Mouse (Mus musculus): ENCODE measurements at regions not wholly inside any gene's neighbourhood (a gene's known extent, or its start where the extent isn't known, plus 50 kb on each side); places are given as distances from the start of the nearest gene placed in this dataset.

DNA sequence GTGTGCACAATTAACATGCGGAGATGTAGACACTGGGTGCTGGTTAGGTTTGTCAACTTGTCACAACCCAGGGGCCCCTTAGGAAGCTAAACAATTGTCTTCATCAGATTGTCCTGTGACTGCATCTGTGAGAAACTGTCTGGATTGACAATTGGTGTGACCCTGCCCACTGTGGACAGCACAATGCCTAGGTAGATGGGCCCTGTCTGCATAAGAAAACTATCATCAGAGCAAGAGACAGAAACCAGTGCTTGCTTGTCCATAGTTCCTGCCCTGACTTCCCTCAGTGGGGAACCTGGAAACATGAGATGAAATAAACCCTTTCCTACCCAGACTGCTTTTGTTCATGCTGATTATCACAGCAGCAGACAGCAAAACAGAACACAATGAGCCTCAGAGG, 63.5 kb upstream of the Tyw5 start:
- intact Hi-C loops (cut with DNase I): no loop called here
- no peak for DNase-seq

DNA sequence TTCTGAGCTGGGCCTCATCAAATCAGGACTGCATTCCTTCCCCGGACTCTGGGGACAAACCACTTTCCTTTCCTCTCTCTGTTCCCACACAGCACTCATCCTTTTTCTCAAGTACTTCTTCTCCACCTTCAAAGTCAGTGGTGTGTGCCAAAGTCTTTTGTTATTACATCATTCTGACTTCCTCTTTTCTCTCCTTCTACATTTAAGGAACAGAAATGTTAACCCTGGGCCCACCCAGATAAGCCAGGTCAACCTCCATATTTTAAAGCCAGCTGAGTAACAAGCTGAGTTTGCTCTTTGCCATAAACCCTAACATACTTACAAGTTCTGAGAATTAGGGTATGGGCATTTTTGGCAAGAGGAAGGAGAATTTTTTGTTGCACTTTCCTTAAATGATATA, 65.3 kb upstream of the Tyw5 start:
- DNase-seq: no peak
- intact Hi-C loops (cut with DNase I): no loop called here

GRCm38 (mm10) chr1:57477725-57478124, 70.8 kb upstream of the Tyw5 start:
- intact Hi-C loops (cut with DNase I): no loop called here
- DNase-seq: no peak

DNA sequence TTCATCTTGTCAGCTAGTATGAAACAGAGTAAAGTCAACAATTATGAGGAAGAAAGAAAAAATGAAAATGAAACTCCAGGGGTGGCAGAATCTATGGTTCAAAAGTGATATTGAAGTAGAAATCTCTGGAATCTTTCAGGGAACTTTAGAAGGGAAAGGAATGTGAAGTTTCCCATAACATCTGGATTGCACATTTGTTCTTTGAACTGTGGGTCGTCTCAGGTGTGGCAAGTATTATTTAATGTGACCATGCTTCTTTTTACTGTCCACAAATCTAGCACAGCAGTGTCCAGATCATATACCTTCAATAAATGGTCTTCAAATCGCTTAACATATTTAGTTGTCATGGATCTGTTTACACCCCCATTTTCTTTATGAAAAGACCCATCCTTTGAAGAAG, 71.2 kb upstream of the Tyw5 start:
- intact Hi-C loops (cut with DNase I): no loop called here
- no peak for DNase-seq

DNA sequence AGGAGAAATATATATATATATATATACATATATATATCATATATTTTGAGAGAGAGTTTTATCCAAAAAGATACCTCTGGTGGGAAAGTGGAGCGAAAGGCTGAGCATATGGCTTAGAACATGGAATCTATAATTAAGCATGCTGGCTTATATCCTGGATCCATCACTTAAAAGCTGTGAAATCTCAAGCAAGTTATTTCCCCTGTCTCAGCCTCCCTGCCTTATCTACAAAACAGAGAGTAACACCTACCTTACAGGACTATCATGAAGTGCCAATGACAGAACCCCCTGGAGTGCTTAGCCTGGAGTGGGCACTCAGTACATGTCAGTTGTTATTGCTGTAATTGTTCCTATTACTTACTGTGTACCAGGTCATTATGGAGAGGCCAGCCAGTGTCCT, 71.9 kb upstream of the Tyw5 start:
- intact Hi-C loops (cut with DNase I): no loop called here

GRCm38 (mm10) chr1:57479566-57479965, 72.7 kb upstream of the Tyw5 start:
- no peak for DNase-seq
- intact Hi-C loops (cut with DNase I): no loop called here

More for the DNA sequence above, 71.9 kb upstream of the Tyw5 start:
- DNase-seq: no peak

- no peak for DNase-seq
- intact Hi-C loops (cut with DNase I): no loop called here
These were observed 82.3 kb upstream of the Tyw5 start for GRCm38 (mm10) chr1:57489176-57489575.

DNA sequence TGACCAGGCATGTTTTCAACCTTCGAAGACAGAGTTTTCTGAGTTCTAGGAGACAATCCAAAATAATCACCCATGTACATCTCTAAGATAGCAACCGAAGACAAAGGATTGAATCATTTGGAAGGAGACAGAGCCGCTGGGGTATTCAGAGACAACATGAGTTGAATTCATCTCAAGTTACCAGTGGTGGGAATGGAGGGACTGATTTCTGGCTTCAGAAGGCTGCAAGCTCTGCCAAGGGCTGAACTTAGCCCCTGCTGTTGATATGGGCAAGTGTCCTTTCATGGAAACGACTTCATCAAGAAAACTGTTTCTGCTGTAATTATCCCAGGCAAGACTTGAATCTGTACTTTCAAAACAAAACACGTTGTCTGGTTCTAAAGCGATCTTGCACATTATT, 82.7 kb upstream of the Tyw5 start:
- intact Hi-C loops (cut with DNase I): no loop called here
- peak; percentile 28 to 29 for DNase-seq

GRCm38 (mm10) chr1:57490021-57490420, 83.1 kb upstream of the Tyw5 start:
- no peak for DNase-seq
- intact Hi-C loops (cut with DNase I): no loop called here

- no peak for DNase-seq
- intact Hi-C loops (cut with DNase I): no loop called here
These were observed 85.8 kb upstream of the Tyw5 start for GRCm38 (mm10) chr1:57492696-57493095.

GRCm38 (mm10) chr1:57497489-57498037, 90.7 kb upstream of the Tyw5 start:
- intact Hi-C loops (cut with DNase I): no loop called here
- DNase-seq: no peak

- DNase-seq: no peak
These were observed 103.6 kb upstream of the Tyw5 start for GRCm38 (mm10) chr1:57510359-57511120.

DNA sequence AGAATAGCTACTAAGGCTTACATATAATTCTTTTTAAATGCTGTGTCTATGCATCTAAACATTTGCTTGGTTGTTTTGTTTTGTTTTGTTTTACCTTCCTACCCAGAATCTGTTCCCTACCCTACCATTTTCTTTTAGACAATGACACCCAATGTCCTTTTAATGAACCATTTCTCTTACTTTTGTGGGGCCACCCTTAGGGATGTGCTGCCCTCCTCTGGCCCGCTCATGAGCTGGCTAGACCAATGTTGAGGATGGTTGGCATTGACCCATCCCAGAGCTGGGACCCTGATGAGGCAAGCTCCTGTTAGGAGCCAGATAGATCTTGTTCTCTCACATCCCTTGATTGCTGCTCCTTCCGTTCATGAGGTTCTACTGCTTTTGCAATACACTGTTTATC, 105.0 kb upstream of the Tyw5 start:
- intact Hi-C loops (cut with DNase I): no loop called here
- DNase-seq: no peak

More at GRCm38 (mm10) chr1:57510359-57511120, 103.6 kb upstream of the Tyw5 start:
- intact Hi-C loops (cut with DNase I): no loop called here

- DNase-seq: no peak
- intact Hi-C loops (cut with DNase I): no loop called here
These were observed 105.6 kb upstream of the Tyw5 start for GRCm38 (mm10) chr1:57512516-57512915.

- intact Hi-C loops (cut with DNase I): no loop called here
These were observed 119.1 kb upstream of the Tyw5 start for GRCm38 (mm10) chr1:57525965-57526364.

GRCm38 (mm10) chr1:57528703-57529102, 121.8 kb upstream of the Tyw5 start:
- no peak for DNase-seq
- intact Hi-C loops (cut with DNase I): no loop called here

More at GRCm38 (mm10) chr1:57525965-57526364, 119.1 kb upstream of the Tyw5 start:
- DNase-seq: no peak

DNA sequence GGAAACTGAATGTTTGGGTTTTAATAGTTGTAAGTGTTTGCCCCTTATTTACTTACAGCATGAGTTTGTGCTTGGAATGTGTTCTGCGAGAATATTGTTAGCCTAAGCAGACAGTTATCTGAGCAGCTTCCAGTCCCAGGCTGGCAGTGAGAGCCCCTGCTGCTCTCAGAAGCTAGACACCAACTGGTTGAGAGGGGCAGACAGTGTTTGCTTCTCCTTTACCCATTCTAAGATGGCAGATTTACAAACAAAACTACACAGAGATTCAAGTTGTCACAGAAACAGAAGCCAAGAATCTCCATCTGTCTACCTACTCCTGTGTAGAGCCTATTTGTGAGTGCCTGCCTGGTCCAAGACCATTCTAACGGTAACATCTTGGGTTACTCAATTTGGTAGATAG, 122.4 kb upstream of the Tyw5 start:
- intact Hi-C loops (cut with DNase I): no loop called here
- no peak for DNase-seq

DNA sequence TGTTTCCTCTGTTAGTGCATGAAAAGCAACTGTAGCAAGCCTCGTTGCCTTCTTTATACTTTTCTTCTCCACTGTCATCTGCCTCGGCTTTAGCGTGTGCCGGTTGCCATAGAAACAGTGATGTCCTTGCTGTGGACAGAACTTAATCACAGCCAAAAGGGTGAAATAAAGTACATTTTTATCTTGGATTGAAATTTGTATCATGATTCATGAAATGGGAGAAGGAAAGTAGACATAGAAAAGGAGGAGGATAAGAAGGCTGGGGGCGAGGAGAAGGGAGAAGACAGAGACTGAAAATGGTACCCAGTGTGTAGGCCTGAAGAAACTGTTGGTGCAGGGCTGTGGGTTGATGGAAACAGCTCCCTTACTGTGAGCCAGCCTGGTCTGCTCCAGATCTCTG, 130.5 kb upstream of the Tyw5 start:
- DNase-seq: no peak

GRCm38 (mm10) chr1:57544684-57545083, 137.8 kb upstream of the Tyw5 start:
- DNase-seq: no peak
- intact Hi-C loops (cut with DNase I): no loop called here

More for the DNA sequence above, 130.5 kb upstream of the Tyw5 start:
- intact Hi-C loops (cut with DNase I): no loop called here

DNA sequence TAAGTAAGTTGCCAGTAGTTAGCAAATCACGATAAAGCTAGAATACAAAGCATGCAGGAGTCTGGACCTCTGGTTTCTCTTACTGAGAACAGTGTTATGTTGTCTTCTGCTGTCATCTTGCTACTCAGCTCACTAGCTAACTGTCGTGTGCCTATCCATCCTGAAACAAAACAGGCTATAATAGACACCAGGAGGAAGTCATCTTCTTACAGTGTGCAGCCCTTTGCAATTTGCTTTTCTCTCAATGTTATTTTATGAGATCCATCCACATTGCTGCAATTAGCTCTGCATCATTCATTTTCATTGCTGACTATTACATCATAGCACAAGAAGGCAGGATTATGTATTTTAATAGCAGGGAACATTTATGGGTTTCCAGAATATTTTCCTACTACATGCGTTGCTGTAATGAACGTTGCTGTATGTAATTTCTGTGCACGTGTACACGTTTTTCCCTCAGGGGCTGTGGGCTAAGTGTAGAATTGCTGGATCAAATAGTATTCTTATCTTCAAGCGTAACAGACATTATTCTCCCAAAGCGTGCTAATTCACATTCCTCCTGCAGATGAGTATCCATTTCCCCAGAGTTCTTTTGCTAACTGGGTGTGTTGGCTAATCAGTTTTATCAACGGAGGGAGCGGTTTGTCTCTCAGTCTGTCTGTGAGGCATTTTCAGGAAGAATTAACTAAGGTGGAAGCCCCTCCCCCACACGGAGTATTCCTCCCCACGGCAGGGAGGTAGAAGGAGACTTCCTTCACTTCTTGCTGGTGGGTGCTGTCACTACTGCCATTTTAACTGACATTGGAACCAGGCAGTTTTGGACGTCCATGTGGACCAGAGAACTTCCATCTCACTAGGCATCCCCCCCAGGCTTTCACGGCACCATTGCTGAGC, 139.1 kb upstream of the Tyw5 start:
- intact Hi-C loops (cut with DNase I): no loop called here
- DNase-seq: no peak

- DNase-seq: no peak
- intact Hi-C loops (cut with DNase I): no loop called here
These were observed 154.6 kb upstream of the Tyw5 start for GRCm38 (mm10) chr1:57561517-57561916.

- DNase-seq: no peak
- intact Hi-C loops (cut with DNase I): no loop called here
These were observed 157.8 kb upstream of the Tyw5 start for GRCm38 (mm10) chr1:57564676-57565075.
